Comparison of ENCODE assay signal across 20 mouse cellular contexts in genomic region chr10:86203175-86203574, GRCm38 (mm10).
A peak's percentile ranks its signal among the peaks of the same experiment; 100 is the strongest.
DNase-seq lines count a peak whose midpoint lies in the region; ATAC-seq and TF ChIP-seq lines count a peak whose summit lies in the region.
"Had no signal": no experiment of that assay in that cellular context is flagged by ENCODE, and none has a peak within 500 bp of the region (broad histone marks: within the 10 kb centered on the region; RNA-seq: fewer than 3 reads in every experiment).

No protein-coding gene starts in this region.

- no peaks in the 10 kb centered on the region for H3K9me3 ChIP-seq in heart, embryonic 10.5 days
- no peaks in the 10 kb centered on the region for H3K9me3 ChIP-seq in forebrain, postnatal 0 days (ENCODE audit: low read length)
- H3K9me3 ChIP-seq: embryonic facial prominence, embryonic 12.5 days; forebrain, embryonic 12.5 days; hindbrain, embryonic 10.5 days; intestine, embryonic 15.5 days; neural tube, embryonic 12.5 days had no signal

- H3K9ac ChIP-seq in forebrain, postnatal 0 days, result no peak overlapping the region
- H3K9ac ChIP-seq: embryonic facial prominence, embryonic 12.5 days; forebrain, embryonic 12.5 days; intestine, embryonic 15.5 days; neural tube, embryonic 12.5 days had no signal

- H3K4me1 ChIP-seq in heart, embryonic 10.5 days, result no peaks in the 10 kb centered on the region
- H3K4me1 ChIP-seq in forebrain, postnatal 0 days (ENCODE audit: insufficient read depth), result no peaks in the 10 kb centered on the region
- H3K4me1 ChIP-seq: embryonic facial prominence, embryonic 12.5 days; forebrain, embryonic 12.5 days; hindbrain, embryonic 10.5 days; intestine, embryonic 15.5 days; neural tube, embryonic 12.5 days had no signal

- no peak overlapping the region for H3K4me2 ChIP-seq in forebrain, postnatal 0 days (ENCODE audit: low read depth)
- H3K4me2 ChIP-seq: embryonic facial prominence, embryonic 12.5 days; forebrain, embryonic 12.5 days; intestine, embryonic 15.5 days; neural tube, embryonic 12.5 days had no signal

- WGBS in heart, embryonic 10.5 days, result 86% methylated on average over 6 of the region's 6 CpGs
- 94% methylated on average over 6 of the region's 6 CpGs for WGBS in forebrain, postnatal 0 days

- in situ Hi-C loops in Patski (cut with MboI; ENCODE audit: low pct_unique_long_range_greater_than_20kb), result no loop called here

- intact Hi-C loops in gastrocnemius, adult 2 months (cut with DNase I), result no loop called here
- intact Hi-C loops in gastrocnemius, postnatal 14 days (cut with DNase I; ENCODE audit: low total_unique reads), result no loop called here
- intact Hi-C loops in heart, postnatal 14 days (cut with DNase I), result no loop called here

- no peak overlapping the region for H3K4me3 ChIP-seq in gastrocnemius, adult 2 months
- no peak overlapping the region for H3K4me3 ChIP-seq in heart, embryonic 10.5 days
- no peak overlapping the region for H3K4me3 ChIP-seq in forebrain, postnatal 0 days (ENCODE audit: low read depth, low read length)
- H3K4me3 ChIP-seq: embryonic facial prominence, embryonic 12.5 days; forebrain, embryonic 12.5 days; hindbrain, embryonic 10.5 days; intestine, embryonic 15.5 days; neural tube, embryonic 12.5 days had no signal

- H3K36me3 ChIP-seq in heart, embryonic 10.5 days, result no peaks in the 10 kb centered on the region
- H3K36me3 ChIP-seq in forebrain, postnatal 0 days (ENCODE audit: insufficient read depth), result no peaks in the 10 kb centered on the region
- H3K36me3 ChIP-seq: embryonic facial prominence, embryonic 12.5 days; forebrain, embryonic 12.5 days; hindbrain, embryonic 10.5 days; intestine, embryonic 15.5 days; neural tube, embryonic 12.5 days had no signal

- peak overlapping the region; percentile 66 for H3K27ac ChIP-seq in gastrocnemius, adult 2 months
- H3K27ac ChIP-seq in heart, embryonic 10.5 days, result no peak overlapping the region
- H3K27ac ChIP-seq in forebrain, postnatal 0 days (ENCODE audit: low read depth, low read length), result no peak overlapping the region
- H3K27ac ChIP-seq: embryonic facial prominence, embryonic 12.5 days; forebrain, embryonic 12.5 days; hindbrain, embryonic 10.5 days; intestine, embryonic 15.5 days; neural tube, embryonic 12.5 days had no signal

- no peak for TF ChIP-seq CTCF in gastrocnemius, adult 2 months (IDR thresholded peaks at IDR 0.05)
- TF ChIP-seq CTCF in Patski (IDR thresholded peaks at IDR 0.05), result no peak
- TF ChIP-seq CTCF in forebrain, postnatal 0 days (IDR thresholded peaks at IDR 0.05; ENCODE audit: low read depth), result no peak

- peak; percentile 24 for DNase-seq in gastrocnemius, adult 2 months
- DNase-seq in gastrocnemius, postnatal 14 days, result no peak
- peak; percentile 64 for DNase-seq in heart, embryonic 10.5 days (ENCODE audit: low spot score)
- DNase-seq in heart, postnatal 14 days, result no peak
- DNase-seq in Patski (ENCODE audit: low read depth, low spot score), result peak; percentile 48
- DNase-seq in kidney, postnatal 25 days, result peak; percentile 19 to 61
- no peak for DNase-seq in forebrain, postnatal 0 days
- DNase-seq: adrenal gland, adult 8-10 months; gastrocnemius, postnatal 10 days; lung, postnatal 4 days; midbrain, embryonic 14.5 days; retina, postnatal 1 day; right cerebral cortex, postnatal 25 days; thymus, postnatal 14 days had no signal

- POLR2A ChIA-PET in Patski (lab: Charles Lee), result interaction anchor here (0.7 to 1.3 kb wide), 3 partner anchors 13 to 98 kb away, joined by 3 to 4 read pairs (median 3); no protein-coding TSS in a partner anchor

- CTCF ChIA-PET in Patski (lab: Charles Lee), result interaction anchor here (1.6 to 4.1 kb wide), 2 partner anchors 8 to 25 kb away, joined by 4 to 16 read pairs; no protein-coding TSS in a partner anchor

- ATAC-seq in Patski, result peak; percentile 51
- no peak for ATAC-seq in forebrain, postnatal 0 days
- ATAC-seq: hindbrain, embryonic 16.5 days; intestine, embryonic 15.5 days had no signal

- H3K27me3 ChIP-seq in heart, embryonic 10.5 days (ENCODE audit: insufficient read depth, poor library complexity, severe bottlenecking), result no peaks in the 10 kb centered on the region
- H3K27me3 ChIP-seq in Patski, result no peaks in the 10 kb centered on the region
- H3K27me3 ChIP-seq in forebrain, postnatal 0 days (ENCODE audit: insufficient read depth, low read length), result no peaks in the 10 kb centered on the region
- H3K27me3 ChIP-seq: embryonic facial prominence, embryonic 12.5 days; forebrain, embryonic 12.5 days; intestine, embryonic 15.5 days; neural tube, embryonic 12.5 days had no signal

Comparison
In these comparisons a context has a peak if more than half of its experiments do, and no peak if none do; other contexts are left out.
1. DNase-seq: peak in gastrocnemius, adult 2 months (single experiment), heart, embryonic 10.5 days (single experiment), Patski (single experiment) and kidney, postnatal 25 days (2 of 2); none in gastrocnemius, postnatal 14 days (single experiment), heart, postnatal 14 days (0 of 2) and forebrain, postnatal 0 days (single experiment).